Mouse (Mus musculus) limb, embryonic 15.5 days (tissue): Measurements from ENCODE around the gene Omp. TPM values are rescaled to one million over a fixed set of nuclear protein-coding genes. Genes with fewer than 3 reads are reported as not detected.
"Not testable (repeated sequence)": the region's sequence is repeated elsewhere in the genome, so short reads cannot be mapped to it uniquely, and the experiment has no call there.

ENCODE experiments used
- ATAC-seq: fragments of 200-750 bp; cut with Nextera tagmentation; 2 replicates; pipeline ENCODE4 v1.8.0; 2017; ENCODE audit warnings: low read depth, moderate TSS enrichment; ENCODE audit not compliant: insufficient number of reproducible peaks, low FRiP score, low TSS enrichment
- H3K27ac ChIP-seq: fragments of 300-500 bp; sonication (generic); 2 replicates; pipeline ENCODE4 v1.5.1; 2015; ENCODE audit warnings: moderate library complexity, mild to moderate bottlenecking, inconsistent platforms
- H3K27me3 ChIP-seq: fragments of 300-500 bp; sonication (generic); 2 replicates; pipeline ENCODE4 v1.6.1; 2015; ENCODE audit warnings: inconsistent platforms
- H3K36me3 ChIP-seq: fragments of 300-500 bp; sonication (generic); 2 replicates; pipeline ENCODE4 v1.6.1; 2015; ENCODE audit warnings: inconsistent platforms
- H3K4me1 ChIP-seq: fragments of 300-500 bp; sonication (generic); 2 replicates; pipeline ENCODE4 v1.6.1; 2015; ENCODE audit warnings: inconsistent platforms
- H3K4me2 ChIP-seq: fragments of 300-500 bp; sonication (generic); 2 replicates; pipeline ENCODE4 v1.6.1; 2015; ENCODE audit warnings: mild to moderate bottlenecking, inconsistent platforms
- H3K4me3 ChIP-seq: fragments of 300-500 bp; sonication (generic); 2 replicates; pipeline ENCODE4 v1.5.1; 2015; ENCODE audit warnings: mild to moderate bottlenecking, inconsistent platforms
- H3K9ac ChIP-seq: fragments of 300-500 bp; sonication (generic); 2 replicates; pipeline ENCODE4 v1.6.1; 2015; ENCODE audit warnings: inconsistent platforms
- H3K9me3 ChIP-seq: fragments of 300-500 bp; sonication (generic); 2 replicates; pipeline ENCODE4 v1.6.1; 2016; ENCODE audit warnings: inconsistent platforms
- WGBS: fragments of 180-500 bp; shearing (Covaris S2); methylation state at CpG from one replicate; pipeline ENCODE4 v1.1.7; 2015; 5-methylcytosine and 5-hydroxymethylcytosine counted together
- polyA plus RNA-seq: library from polyadenylated mRNA; unstranded; fragments of >200 nt; fragmentation: Nextera tagmentation; extraction: Ambion mirVana; gene quantifications from 2 replicates; pipeline ENCODE4 v1.2.1, GENCODE M21; 2015

The Omp gene
- polyA plus RNA-seq: 0.18 and 0.45 TPM in 2 replicates

- no peaks in the 10 kb centered on the region for H3K27me3 ChIP-seq
- no peaks in the 10 kb centered on the region for H3K9me3 ChIP-seq
- H3K4me1 ChIP-seq: peaks cover 22% of the 10 kb centered on the region; the same call in 1 of the 2 replicates
- H3K4me3 ChIP-seq: no peak within 1 kb of the TSS
- ATAC-seq: no peak
- 91% methylated on average over 5 of the region's 5 CpGs for WGBS
- no peaks in the 10 kb centered on the region for H3K36me3 ChIP-seq
- no peak within 1 kb of the TSS for H3K4me2 ChIP-seq
- no peak within 1 kb of the TSS for H3K9ac ChIP-seq
- H3K27ac ChIP-seq: no peak within 1 kb of the TSS
These were observed at the start of gene Omp for GRCm38 (mm10) chr7:98145402-98145801. Omp (minus strand) TSS chr7:98145502.

- no peak for ATAC-seq
- H3K4me3 ChIP-seq: peak overlapping the region; percentile 35
- peaks cover 58% of the 10 kb centered on the region for H3K27me3 ChIP-seq
- no peaks in the 10 kb centered on the region for H3K36me3 ChIP-seq
- no peak overlapping the region for H3K9ac ChIP-seq
- WGBS: 2% methylated on average over 61 of the region's 61 CpGs
- H3K9me3 ChIP-seq: no peaks in the 10 kb centered on the region
- peak overlapping the region; percentile 60 for H3K4me2 ChIP-seq
- H3K4me1 ChIP-seq: peaks cover 15% of the 10 kb centered on the region
- no peak overlapping the region for H3K27ac ChIP-seq
These were observed 48.9 kb upstream of the Omp start for GRCm38 (mm10) chr7:98194026-98194792.

GRCm38 (mm10) chr7:98193515-98194025, 48.3 kb upstream of the Omp start:
- ATAC-seq: no peak
- Histone ChIP-seq H3K4me1 (peaks cover 15% of the 10 kb centered on the region), H3K4me2 (peak overlapping the region; percentile 60), H3K36me3 (no peaks in the 10 kb centered on the region), H3K4me3 (peak overlapping the region; percentile 35), H3K27ac (no peak overlapping the region), H3K27me3 (peaks cover 58% of the 10 kb centered on the region), H3K9ac (no peak overlapping the region), H3K9me3 (no peaks in the 10 kb centered on the region)
- WGBS: 7% methylated on average over 36 of the region's 36 CpGs

GRCm38 (mm10) chr7:98191571-98192250, 46.4 kb upstream of the Omp start:
- Histone ChIP-seq H3K4me3 (no peak overlapping the region), H3K36me3 (no peaks in the 10 kb centered on the region)

GRCm38 (mm10) chr7:98190578-98190977, 45.3 kb upstream of the Omp start:
- no peak for ATAC-seq
- WGBS: 87% methylated on average over 1 of the region's 1 CpGs

More at GRCm38 (mm10) chr7:98191571-98192250, 46.4 kb upstream of the Omp start:
- ATAC-seq: no peak
- Histone ChIP-seq H3K27ac (no peak overlapping the region), H3K27me3 (peaks cover 54% of the 10 kb centered on the region), H3K9ac (no peak overlapping the region), H3K4me1 (peaks cover 16% of the 10 kb centered on the region), H3K9me3 (no peaks in the 10 kb centered on the region), H3K4me2 (no peak overlapping the region)
- 63% methylated on average over 17 of the region's 17 CpGs for WGBS

GRCm38 (mm10) chr7:98189745-98190144, 44.4 kb upstream of the Omp start:
- Histone ChIP-seq H3K27me3 (peaks cover 35% of the 10 kb centered on the region), H3K36me3 (no peaks in the 10 kb centered on the region), H3K27ac (no peak overlapping the region), H3K4me2 (no peak overlapping the region), H3K4me1 (peaks cover 22% of the 10 kb centered on the region), H3K9ac (no peak overlapping the region), H3K9me3 (no peaks in the 10 kb centered on the region), H3K4me3 (no peak overlapping the region)
- 46% methylated on average over 3 of the region's 3 CpGs for WGBS
- no peak for ATAC-seq

More at GRCm38 (mm10) chr7:98190578-98190977, 45.3 kb upstream of the Omp start:
- Histone ChIP-seq H3K9me3 (no peaks in the 10 kb centered on the region), H3K4me1 (peaks cover 19% of the 10 kb centered on the region), H3K27ac (no peak overlapping the region), H3K36me3 (no peaks in the 10 kb centered on the region), H3K27me3 (peaks cover 43% of the 10 kb centered on the region), H3K4me2 (no peak overlapping the region), H3K9ac (no peak overlapping the region), H3K4me3 (no peak overlapping the region)

- H3K9me3 ChIP-seq: no peaks in the 10 kb centered on the region
- no peak overlapping the region for H3K27ac ChIP-seq
- H3K4me2 ChIP-seq: no peak overlapping the region
- H3K36me3 ChIP-seq: no peaks in the 10 kb centered on the region
- 80% methylated on average over 2 of the region's 2 CpGs for WGBS
- H3K4me3 ChIP-seq: no peak overlapping the region
- no peak overlapping the region for H3K9ac ChIP-seq
- ATAC-seq: no peak
- peaks cover 24% of the 10 kb centered on the region for H3K27me3 ChIP-seq
- peaks cover 13% of the 10 kb centered on the region for H3K4me1 ChIP-seq
These were observed 43.4 kb upstream of the Omp start for GRCm38 (mm10) chr7:98188680-98189079.

- no peak for ATAC-seq
- peaks cover 20% of the 10 kb centered on the region for H3K27me3 ChIP-seq
These were observed 42.9 kb upstream of the Omp start for GRCm38 (mm10) chr7:98188238-98188637.

GRCm38 (mm10) chr7:98187332-98187731, 42.0 kb upstream of the Omp start:
- H3K9ac ChIP-seq, H3K4me3 ChIP-seq, H3K9me3 ChIP-seq, H3K36me3 ChIP-seq, H3K4me1 ChIP-seq, H3K4me2 ChIP-seq, ATAC-seq, H3K27ac ChIP-seq: not testable (repeated sequence)
- H3K27me3 ChIP-seq: peaks cover 11% of the 10 kb centered on the region
- 64% methylated on average over 3 of the region's 3 CpGs for WGBS

More at GRCm38 (mm10) chr7:98188238-98188637, 42.9 kb upstream of the Omp start:
- H3K36me3 ChIP-seq: no peaks in the 10 kb centered on the region
- 86% methylated on average over 2 of the region's 2 CpGs for WGBS
- no peak overlapping the region for H3K27ac ChIP-seq
- peaks cover 9% of the 10 kb centered on the region; the same call in 1 of the 2 replicates for H3K4me1 ChIP-seq
- no peak overlapping the region for H3K4me2 ChIP-seq
- no peaks in the 10 kb centered on the region for H3K9me3 ChIP-seq
- no peak overlapping the region for H3K4me3 ChIP-seq
- no peak overlapping the region for H3K9ac ChIP-seq

- H3K9me3 ChIP-seq: no peaks in the 10 kb centered on the region
- H3K9ac ChIP-seq: no peak overlapping the region
- no peaks in the 10 kb centered on the region for H3K36me3 ChIP-seq
- H3K4me1 ChIP-seq: peaks cover 7% of the 10 kb centered on the region; the same call in 1 of the 2 replicates
- H3K27ac ChIP-seq: no peak overlapping the region
- H3K27me3 ChIP-seq: peaks cover 4% of the 10 kb centered on the region; the same call in 1 of the 2 replicates
- WGBS: 73% methylated on average over 8 of the region's 8 CpGs
- ATAC-seq: no peak
- H3K4me3 ChIP-seq: no peak overlapping the region
- no peak overlapping the region for H3K4me2 ChIP-seq
These were observed 41.3 kb upstream of the Omp start for GRCm38 (mm10) chr7:98186637-98187036.

- 0 out of 2 replicates have a peak, but pooled peaks have one; percentile 40 for ATAC-seq
- Histone ChIP-seq H3K27ac (no peak overlapping the region), H3K27me3 (no peaks in the 10 kb centered on the region), H3K9me3 (no peaks in the 10 kb centered on the region), H3K36me3 (no peaks in the 10 kb centered on the region), H3K9ac (no peak overlapping the region), H3K4me1 (peaks cover 7% of the 10 kb centered on the region; the same call in 1 of the 2 replicates), H3K4me2 (no peak overlapping the region), H3K4me3 (no peak overlapping the region)
- 78% methylated on average over 6 of the region's 6 CpGs for WGBS
These were observed 40.0 kb upstream of the Omp start for GRCm38 (mm10) chr7:98185326-98185725.
